Mouse (Mus musculus): ENCODE measurements around the gene Tmem108.

DNA sequence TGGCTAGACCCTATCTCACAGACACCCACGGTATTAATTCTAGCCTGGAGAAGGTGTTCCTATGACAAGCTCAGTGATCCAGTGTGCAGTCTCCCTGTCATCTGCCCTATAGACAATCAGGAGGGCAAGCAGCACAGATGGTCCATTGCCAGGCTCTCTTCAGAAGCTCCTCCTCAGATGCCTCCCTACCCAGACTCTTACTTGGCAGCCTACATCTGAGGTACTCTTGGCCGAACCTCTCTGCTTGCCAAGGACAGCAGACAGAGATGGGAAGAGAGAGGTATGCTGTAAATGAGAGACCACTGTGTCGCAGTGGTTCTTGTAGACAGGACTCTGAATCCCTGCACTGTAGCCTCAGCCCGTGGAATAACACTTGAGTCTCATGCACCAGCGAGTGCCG, 181.0 kb downstream of the Tmem108 start:
- TF ChIP-seq EP300 (IDR thresholded peaks at IDR 0.05; ENCODE audit: low read depth) (no peak), CTCF (IDR thresholded peaks at IDR 0.05; ENCODE audit: low read depth) (no peak)

Measured in heart, postnatal 0 days (tissue).